Mouse (Mus musculus) spleen, postnatal 36 days (tissue): ENCODE results near the gene Fxyd7.

Experiments
- DNase-seq, 2 experiments: peaks; one replicate each; pipeline ENCODE4 v3.0.0; 2022; ENCODE audit warnings: low spot score in 2 of 2, mixed read lengths in 1 of 2

The Fxyd7 gene

GRCm38 (mm10) chr7:31076492-31076891, 25.2 kb upstream of the Fxyd7 start, which contains the start of gene Fxyd3:
Gene Fxyd3, minus strand, starts transcription at chr7:31076704.
- DNase-seq = no peak

GRCm38 (mm10) chr7:31074713-31075069, 23.4 kb upstream of the Fxyd7 start:
- no peak for DNase-seq

- DNase-seq = no peak
Observed at GRCm38 (mm10) chr7:31074061-31074712, 22.9 kb upstream of the Fxyd7 start.

GRCm38 (mm10) chr7:31073546-31073945, 22.3 kb upstream of the Fxyd7 start:
- no peak for DNase-seq

GRCm38 (mm10) chr7:31072326-31072725, 21.1 kb upstream of the Fxyd7 start:
- no peak for DNase-seq

GRCm38 (mm10) chr7:31070324-31070723, 19.1 kb upstream of the Fxyd7 start:
- no peak for DNase-seq

- DNase-seq = no peak
Observed at GRCm38 (mm10) chr7:31069491-31069890, 18.2 kb upstream of the Fxyd7 start.

- DNase-seq = no peak
Observed at GRCm38 (mm10) chr7:31067836-31068235, 16.6 kb upstream of the Fxyd7 start.

GRCm38 (mm10) chr7:31063074-31063560, 11.8 kb upstream of the Fxyd7 start:
- no peak for DNase-seq

- DNase-seq = no peak
Observed at GRCm38 (mm10) chr7:31060621-31061010, 9.3 kb upstream of the Fxyd7 start.

GRCm38 (mm10) chr7:31059919-31060620, 8.8 kb upstream of the Fxyd7 start:
- DNase-seq = no peak

GRCm38 (mm10) chr7:31059108-31059507, 7.8 kb upstream of the Fxyd7 start, which contains the start of gene Lgi4:
Gene Lgi4, plus strand, starts transcription at chr7:31059342.
- DNase-seq = peak; percentile 50 to 63

- no peak for DNase-seq
Observed at GRCm38 (mm10) chr7:31058211-31058610, 6.9 kb upstream of the Fxyd7 start.

GRCm38 (mm10) chr7:31057730-31058129, 6.5 kb upstream of the Fxyd7 start:
- no peak for DNase-seq

GRCm38 (mm10) chr7:31057071-31057470, 5.8 kb upstream of the Fxyd7 start, which contains the start of gene Fxyd1:
Gene Fxyd1, minus strand, starts transcription at chr7:31057199.
- no peak for DNase-seq

- DNase-seq = no peak
Observed at GRCm38 (mm10) chr7:31056448-31056847, 5.2 kb upstream of the Fxyd7 start.

GRCm38 (mm10) chr7:31055883-31056282, 4.6 kb upstream of the Fxyd7 start:
- no peak for DNase-seq

- DNase-seq = no peak
Observed at GRCm38 (mm10) chr7:31055354-31055824, 4.1 kb upstream of the Fxyd7 start.

GRCm38 (mm10) chr7:31054661-31055320, 3.5 kb upstream of the Fxyd7 start:
- no peak for DNase-seq

- DNase-seq = no peak
Observed at GRCm38 (mm10) chr7:31053882-31054447, 2.7 kb upstream of the Fxyd7 start.

GRCm38 (mm10) chr7:31052636-31053434, 1.6 kb upstream of the Fxyd7 start:
- no peak for DNase-seq
